Mouse (Mus musculus) monocyte, adult 2 months (primary cell): ENCODE data around the gene Pgbd1.
A peak's percentile ranks its signal among the peaks of the same experiment; 100 is the strongest.
"Not testable (repeated sequence)": the region's sequence is repeated elsewhere in the genome, so short reads cannot be mapped to it uniquely, and the experiment has no call there.

Experiments
- DNase-seq, 2 experiments: peaks; one replicate each; pipeline ENCODE4 v3.0.0; 2022; ENCODE audit warnings: low spot score in 2 of 2, low read depth in 1 of 2

Gene Pgbd1

DNA sequence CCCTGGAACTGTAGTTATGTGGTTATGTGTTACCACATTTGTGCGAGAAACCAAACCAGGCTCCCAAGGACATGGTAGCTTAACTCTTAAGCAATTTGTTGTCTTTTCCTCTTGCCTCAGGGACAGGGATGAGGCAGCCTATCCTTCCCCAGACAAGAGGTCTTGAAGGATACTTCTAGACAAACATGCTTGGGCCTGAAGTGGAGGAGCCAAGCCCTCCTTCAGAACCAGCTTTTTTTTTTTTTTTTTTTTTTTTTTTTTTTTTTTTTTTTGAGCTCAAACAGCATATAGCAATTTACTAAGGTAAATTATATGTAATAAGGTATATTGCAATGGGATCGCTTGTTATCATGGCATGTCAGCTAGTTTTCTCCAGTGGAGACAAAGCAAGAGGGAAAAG lies 25.1 kb downstream of the Pgbd1 start:
- DNase-seq: no peak

- DNase-seq: no peak
Measured at GRCm38 (mm10) chr13:21415266-21415665, 25.6 kb downstream of the Pgbd1 start.

DNA sequence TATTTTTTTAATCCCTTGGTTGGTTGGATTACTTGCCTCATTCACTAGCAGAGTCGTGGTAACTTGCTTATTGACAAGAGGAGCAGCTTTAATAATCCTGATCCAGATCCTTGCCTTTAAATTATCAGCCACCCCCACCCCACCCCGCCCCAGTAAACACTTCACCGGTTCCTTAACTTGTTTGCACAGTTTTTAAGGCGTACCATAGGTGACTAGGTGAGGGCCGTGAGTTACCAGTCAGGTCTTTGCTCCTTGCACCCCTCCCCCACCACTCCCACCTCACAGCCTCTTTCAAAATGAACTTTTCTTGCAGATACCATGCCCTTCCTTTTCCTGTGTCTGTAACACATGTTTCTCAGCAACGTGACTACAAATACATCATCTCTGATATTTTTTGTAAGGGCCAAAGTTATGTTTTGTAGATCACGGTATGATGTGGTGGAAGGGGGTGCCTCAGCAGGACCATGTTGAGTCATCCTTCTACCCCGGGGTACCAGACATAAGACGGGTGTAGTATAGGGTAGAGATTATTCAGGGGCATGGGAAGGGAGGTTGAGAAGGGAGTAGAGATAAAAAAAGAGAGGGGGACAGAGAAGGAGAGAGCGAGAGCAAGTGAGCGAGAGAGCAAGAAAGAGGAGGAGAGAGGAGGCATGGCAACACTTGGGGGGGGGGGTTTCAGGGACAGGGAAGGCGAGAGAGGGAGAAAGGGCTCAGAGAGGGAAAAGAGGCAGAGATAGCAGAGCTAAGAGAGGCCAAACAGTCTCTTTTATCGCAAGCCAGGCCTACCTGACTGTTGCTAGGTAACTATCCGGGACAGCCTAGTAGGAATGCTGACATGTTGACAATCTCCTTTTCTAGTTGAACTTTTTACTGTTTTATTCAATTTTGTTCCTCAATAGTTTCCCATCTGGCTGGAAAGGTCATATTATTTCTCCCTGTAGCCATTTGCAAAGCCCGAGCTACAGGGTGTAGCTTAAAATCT lies 26.3 kb downstream of the Pgbd1 start:
- DNase-seq: no peak

DNA sequence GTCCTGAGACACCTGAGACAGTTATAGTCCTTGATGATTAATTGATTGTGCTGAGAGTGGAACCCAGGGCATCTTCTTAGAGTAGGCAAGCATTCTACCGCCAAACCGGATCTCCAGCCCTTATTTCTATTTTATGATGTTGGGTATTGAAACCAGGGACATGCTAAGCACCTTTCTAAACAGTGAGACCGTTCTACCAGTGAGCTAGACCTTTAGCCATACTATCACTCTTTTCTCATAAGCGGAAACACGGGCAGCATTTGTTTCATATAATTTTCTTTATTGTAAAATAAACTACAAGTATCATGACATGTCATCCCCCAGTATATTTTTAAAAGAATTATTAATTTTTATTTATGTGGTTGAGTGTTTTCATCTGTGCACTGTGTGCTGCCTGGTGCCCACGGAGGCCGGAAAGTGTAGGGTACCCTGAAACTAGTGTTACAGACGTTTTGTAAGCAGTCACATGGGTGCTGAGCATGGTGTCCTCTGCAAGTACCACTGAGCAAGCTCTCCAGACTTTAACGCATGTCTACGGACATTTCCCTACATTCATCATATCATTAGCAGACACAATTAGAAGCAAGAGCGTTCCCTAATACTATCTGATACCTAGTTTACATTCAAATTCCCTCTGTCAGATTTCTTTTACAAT lies 31.9 kb downstream of the Pgbd1 start:
- no peak for DNase-seq

DNA sequence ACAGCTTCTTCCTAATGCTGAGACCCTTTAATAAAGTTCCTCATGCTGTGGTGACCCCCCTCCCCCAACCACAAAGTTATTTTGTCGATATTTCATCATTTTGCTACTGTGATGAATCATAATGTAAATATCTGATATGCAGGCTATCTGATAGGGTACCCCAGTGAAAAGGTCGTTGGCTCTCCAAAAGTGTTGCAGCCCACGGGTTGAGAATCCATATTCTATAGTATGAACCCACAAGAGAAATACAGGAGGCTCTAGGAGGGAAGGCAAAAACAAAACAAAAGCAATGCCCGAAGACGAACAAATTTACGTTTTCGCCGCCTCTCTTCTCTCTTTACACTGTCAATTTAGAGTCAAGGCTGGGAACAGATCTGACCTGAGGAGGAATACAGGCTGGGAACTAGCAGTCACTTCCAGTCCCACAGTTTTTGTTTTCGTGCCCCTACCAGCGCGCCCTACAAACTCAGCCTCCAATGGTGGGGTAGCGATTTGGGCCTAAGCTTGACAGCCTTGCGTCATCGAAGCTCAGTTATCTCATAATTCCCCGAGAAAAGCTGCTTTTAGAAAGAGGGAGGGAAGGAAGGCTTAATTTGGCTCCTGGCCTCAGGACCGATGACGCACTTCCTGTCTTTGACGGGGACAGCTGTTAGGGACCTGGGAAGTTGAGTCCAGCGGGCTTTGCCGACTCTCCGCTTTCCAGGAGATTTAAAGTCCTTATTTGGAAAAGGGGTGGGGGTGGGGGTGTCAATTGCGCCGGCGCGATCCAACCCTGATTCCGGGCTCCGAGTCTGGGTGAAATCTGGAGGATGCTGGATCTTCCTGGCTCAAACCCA lies 32.7 kb downstream of the Pgbd1 start:
- peak; percentile 4 to 12 for DNase-seq

DNA sequence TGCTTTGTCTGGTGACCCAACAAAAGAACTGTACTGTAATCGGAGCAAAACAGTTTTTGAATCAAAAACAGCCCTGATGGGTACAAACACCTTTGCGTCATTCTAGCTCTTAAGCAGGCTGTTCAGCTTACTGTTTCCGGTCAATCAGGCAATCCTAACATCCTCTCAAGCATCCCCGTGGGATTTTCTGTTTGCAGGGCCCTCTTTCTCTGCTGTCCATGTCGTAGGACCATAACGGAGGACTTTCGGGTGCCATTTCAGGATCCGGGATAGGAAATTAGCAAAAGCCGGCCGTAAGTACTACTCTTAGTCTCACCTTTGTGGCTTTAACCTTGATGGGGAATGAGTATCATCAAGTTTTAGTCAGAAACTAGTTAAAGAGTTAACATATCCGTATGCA lies 33.5 kb downstream of the Pgbd1 start:
- DNase-seq: no peak

GRCm38 (mm10) chr13:21402848-21403247 lies 38.0 kb downstream of the Pgbd1 start:
- no peak for DNase-seq

GRCm38 (mm10) chr13:21402287-21402846 lies 38.5 kb downstream of the Pgbd1 start, which contains the start of gene Zkscan3:
Zkscan3 (minus strand) TSS chr13:21402755.
- peak; percentile 32 to 63 for DNase-seq

- no peak for DNase-seq
Measured at GRCm38 (mm10) chr13:21401636-21402286, 39.1 kb downstream of the Pgbd1 start.

DNA sequence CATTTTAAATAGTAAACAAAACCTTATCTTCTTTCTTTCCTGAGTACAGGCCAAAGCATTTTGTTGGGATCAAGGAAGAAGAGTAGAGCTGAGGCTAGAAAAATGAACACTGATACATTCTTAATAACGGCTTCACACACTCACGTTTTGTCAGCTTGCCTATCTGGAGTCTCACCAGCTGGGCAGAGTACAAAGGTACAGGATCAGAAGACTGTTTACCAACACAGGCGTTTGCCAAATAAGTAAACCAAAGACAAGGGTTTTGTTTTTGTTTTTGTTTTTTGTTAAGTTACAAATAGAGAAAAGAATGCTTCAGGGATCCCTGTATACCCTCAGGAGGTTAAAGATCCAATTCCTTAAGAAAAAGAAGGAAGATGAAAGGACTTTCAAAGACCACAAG lies 39.7 kb downstream of the Pgbd1 start:
- DNase-seq: no peak

- no peak for DNase-seq
Measured at GRCm38 (mm10) chr13:21397486-21397885, 43.4 kb downstream of the Pgbd1 start.

DNA sequence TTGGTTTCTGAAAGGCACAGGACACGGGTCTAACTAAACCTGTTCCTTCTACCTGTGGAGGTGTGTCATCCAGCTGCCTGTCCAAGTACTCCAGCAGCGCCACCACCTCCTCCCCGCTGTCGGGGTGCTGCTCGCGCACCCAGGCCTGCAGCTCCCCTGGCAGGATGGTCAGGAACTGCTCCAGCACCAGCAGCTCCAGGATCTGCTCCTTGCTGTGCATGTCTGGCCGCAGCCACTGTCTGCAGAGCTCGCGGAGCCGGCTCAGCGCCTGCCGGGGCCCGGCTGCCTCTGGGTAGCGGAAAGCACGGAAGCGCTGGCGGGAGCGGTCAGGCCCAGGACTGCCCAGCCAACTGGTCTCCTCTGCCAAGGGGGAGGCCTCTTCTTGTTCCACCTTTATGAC lies 44.8 kb downstream of the Pgbd1 start:
- not testable (repeated sequence) for DNase-seq

DNA sequence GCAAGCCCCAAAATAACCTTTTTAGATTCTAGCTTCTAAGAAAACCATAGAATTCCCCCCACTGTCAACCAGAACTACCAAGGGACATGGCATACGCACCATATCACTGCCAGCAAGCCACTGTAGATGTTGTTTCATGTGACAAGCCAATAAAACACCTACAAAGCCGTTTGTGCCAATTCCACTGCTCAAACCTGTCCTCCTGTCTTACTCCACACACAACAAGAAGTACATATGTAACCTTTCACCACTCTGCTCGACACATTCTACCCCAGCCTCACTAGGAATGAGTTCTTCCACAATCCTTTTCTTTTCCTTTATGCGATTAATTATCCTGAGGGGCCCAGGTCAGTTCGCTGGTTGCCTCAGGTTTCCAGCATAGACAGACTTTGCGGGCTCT lies 45.2 kb downstream of the Pgbd1 start:
- no peak for DNase-seq

GRCm38 (mm10) chr13:21395211-21395610 lies 45.6 kb downstream of the Pgbd1 start:
- DNase-seq: no peak

DNA sequence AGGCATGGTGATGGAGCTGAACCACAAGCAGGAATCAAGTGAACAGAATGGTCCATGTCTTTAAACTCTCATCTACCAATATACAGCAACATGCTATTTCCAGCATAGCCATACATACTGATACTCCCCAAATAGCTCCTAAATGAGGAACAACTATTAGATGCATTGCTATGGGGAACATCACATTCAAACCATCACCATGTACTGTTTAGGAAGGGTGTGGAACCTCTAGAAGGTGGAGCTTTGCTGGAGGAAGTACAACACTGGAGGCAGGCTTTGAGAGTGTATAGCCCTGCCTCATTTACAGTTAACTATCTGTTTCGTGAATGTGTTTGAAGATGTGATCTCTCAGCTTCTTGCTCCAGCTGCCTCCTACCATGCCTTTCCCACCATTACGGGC lies 63.1 kb downstream of the Pgbd1 start:
- DNase-seq: no peak

DNA sequence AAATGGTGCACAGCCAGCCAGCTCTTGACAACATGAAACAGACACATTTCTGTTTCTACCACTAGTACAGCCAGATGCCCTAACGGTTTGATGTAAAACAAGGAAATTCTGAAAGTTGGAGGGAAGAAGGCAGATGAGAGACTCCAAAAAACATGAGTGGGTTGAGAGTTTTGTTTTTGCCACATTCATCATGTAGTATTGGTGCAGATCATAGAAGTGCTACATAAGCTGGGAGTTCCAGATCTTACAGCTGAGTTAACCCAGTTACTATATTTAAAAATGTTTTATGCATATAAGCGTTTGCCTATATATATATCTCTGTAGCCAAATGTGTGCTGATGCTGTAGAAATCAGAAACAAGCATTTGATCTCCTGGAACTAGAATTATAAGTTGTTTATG lies 68.2 kb downstream of the Pgbd1 start:
- no peak for DNase-seq
